Comparison of ENCODE assay signal across 8 mouse cellular contexts in the genomic region with DNA sequence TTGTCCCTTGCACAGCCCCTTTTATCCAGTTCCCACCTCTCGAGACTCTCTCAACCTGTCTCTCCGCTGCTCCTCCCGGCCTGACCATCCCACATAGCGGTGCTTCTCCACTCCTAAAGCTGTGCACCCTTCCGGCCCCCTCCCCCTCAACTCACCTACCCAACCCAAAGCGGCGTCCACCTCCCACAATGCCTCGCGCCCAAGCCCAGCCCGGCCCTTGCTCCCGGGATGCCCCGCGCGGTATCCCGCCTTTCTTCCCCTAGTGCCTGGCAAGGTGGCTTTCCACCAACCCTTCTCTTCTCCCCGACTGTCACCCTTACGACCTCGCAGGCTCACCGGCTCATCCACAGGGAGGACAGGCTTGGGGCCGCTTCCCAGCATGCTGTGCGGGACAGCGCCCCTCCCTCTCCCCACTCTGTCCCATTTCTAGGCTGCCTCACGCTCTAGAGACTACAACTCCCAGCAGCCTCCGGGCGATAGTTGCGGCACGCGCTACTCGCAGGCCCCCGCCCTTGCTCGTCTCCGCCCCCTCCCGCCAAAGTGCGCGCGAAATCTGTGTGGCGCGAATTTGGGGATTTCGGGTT. TPM values are rescaled to one million over a fixed set of nuclear protein-coding genes. Genes with fewer than 3 reads are reported as not detected.
DNase-seq lines count a peak whose midpoint lies in the region; ATAC-seq and TF ChIP-seq lines count a peak whose summit lies in the region.

A gene (minus strand): TSS at position 414 of the 584 bp plus-strand sequence.

- peaks cover 9 to 19% of the 10 kb centered on the region in 2 experiments for H3K4me1 ChIP-seq in CH12.LX (ENCODE audit: control insufficient read depth in 1 of 2, insufficient read depth in 2 of 2)
- peaks cover 3% of the 10 kb centered on the region; the same call in 1 of the 2 replicates for H3K4me1 ChIP-seq in forebrain, embryonic 11.5 days (replicated peaks; ENCODE audit: control insufficient read depth, insufficient read depth, low read length)
- H3K4me1 ChIP-seq in heart, embryonic 16.5 days (ENCODE audit: control insufficient read depth, insufficient read depth, low read length) = peaks cover 5% of the 10 kb centered on the region; the same call in 1 of the 2 replicates
- peaks cover 24% of the 10 kb centered on the region for H3K4me1 ChIP-seq in liver, embryonic 15.5 days (replicated peaks)
- H3K4me1 ChIP-seq in neural tube, embryonic 12.5 days = peaks cover 4% of the 10 kb centered on the region; the same call in 1 of the 2 replicates

- peak; percentile 97 for ATAC-seq in forebrain, embryonic 11.5 days (replicated peaks; ENCODE audit: low FRiP score)
- peak; percentile 99 for ATAC-seq in heart, embryonic 16.5 days (replicated peaks; ENCODE audit: extremely low read depth, insufficient read depth, low FRiP score)
- peak; percentile 98 for ATAC-seq in liver, embryonic 15.5 days (ENCODE audit: insufficient read depth)
- peak; percentile 99 for ATAC-seq in neural tube, embryonic 12.5 days (ENCODE audit: low FRiP score, low read depth)

- H3K9ac ChIP-seq in CH12.LX (ENCODE audit: insufficient read depth, low read depth) = peak within 1 kb of the TSS; percentile 93
- H3K9ac ChIP-seq in forebrain, embryonic 11.5 days (ENCODE audit: low read length) = peak within 1 kb of the TSS; percentile 77
- peak within 1 kb of the TSS; percentile 92 for H3K9ac ChIP-seq in heart, embryonic 16.5 days (ENCODE audit: low read length)
- H3K9ac ChIP-seq in liver, embryonic 15.5 days = peak within 1 kb of the TSS; percentile 74
- H3K9ac ChIP-seq in neural tube, embryonic 12.5 days = peak within 1 kb of the TSS; percentile 75

- TF ChIP-seq CTCF in CH12.LX (conservative IDR thresholded peaks at IDR 0.05 in 1 of 2, IDR thresholded peaks at IDR 0.05 in 1 of 2; ENCODE audit: low read depth in 2 of 2, low read length in 2 of 2) = no peak

- TF ChIP-seq RAD21 in CH12.LX (IDR thresholded peaks at IDR 0.05; ENCODE audit: low read depth, low read length) = no peak

- H3K9me3 ChIP-seq in CH12.LX (replicated peaks; ENCODE audit: low read length) = no peaks in the 10 kb centered on the region
- H3K9me3 ChIP-seq in forebrain, embryonic 11.5 days (ENCODE audit: control insufficient read depth, low read length) = no peaks in the 10 kb centered on the region
- no peaks in the 10 kb centered on the region for H3K9me3 ChIP-seq in heart, embryonic 16.5 days (replicated peaks; ENCODE audit: control insufficient read depth, low read length)
- H3K9me3 ChIP-seq in liver, embryonic 15.5 days (replicated peaks) = no peaks in the 10 kb centered on the region
- H3K9me3 ChIP-seq in neural tube, embryonic 12.5 days = no peaks in the 10 kb centered on the region

- H3K27me3 ChIP-seq in CH12.LX (replicated peaks) = no peaks in the 10 kb centered on the region
- no peaks in the 10 kb centered on the region for H3K27me3 ChIP-seq in forebrain, embryonic 11.5 days (ENCODE audit: control insufficient read depth, insufficient read depth, low read length)
- no peaks in the 10 kb centered on the region for H3K27me3 ChIP-seq in heart, embryonic 16.5 days (ENCODE audit: control insufficient read depth, insufficient read depth, low read length)
- H3K27me3 ChIP-seq in liver, embryonic 15.5 days = no peaks in the 10 kb centered on the region
- no peaks in the 10 kb centered on the region for H3K27me3 ChIP-seq in neural tube, embryonic 12.5 days (replicated peaks)

- dilution Hi-C loops in CH12.LX (cut with MboI; ENCODE audit: extremely low pct_ligation_motif_present, extremely low pct_unique_long_range_greater_than_20kb, low sequenced_read_pairs) = no loop called here

- H3K36me3 ChIP-seq in CH12.LX (replicated peaks in 1 of 2; ENCODE audit: control insufficient read depth in 1 of 2, insufficient read depth in 1 of 2, low read length in 1 of 2) = peaks cover 34 to 71% of the 10 kb centered on the region in 2 experiments
- H3K36me3 ChIP-seq in forebrain, embryonic 11.5 days (ENCODE audit: control insufficient read depth, insufficient read depth, low read length) = peaks cover 5% of the 10 kb centered on the region
- peaks cover 24% of the 10 kb centered on the region for H3K36me3 ChIP-seq in heart, embryonic 16.5 days (ENCODE audit: control insufficient read depth, insufficient read depth)
- peaks cover 53% of the 10 kb centered on the region for H3K36me3 ChIP-seq in liver, embryonic 15.5 days (replicated peaks)
- H3K36me3 ChIP-seq in neural tube, embryonic 12.5 days = peaks cover 33% of the 10 kb centered on the region

- DNase-seq in CH12.LX (ENCODE audit: extremely low read depth) = peak; percentile 92
- peak; percentile 86 for DNase-seq in c-Kit-positive CD71-positive TER-119-negative erythroid progenitor cells, embryonic 14.5 days (ENCODE audit: low read depth)
- DNase-seq in forebrain, embryonic 11.5 days (ENCODE audit: low spot score) = peak; percentile 96
- DNase-seq in kidney, postnatal 36 days = peak; percentile 94 to 97
- peak; percentile 90 for DNase-seq in telencephalon, adult 2 months (ENCODE audit: low read depth, low spot score)

- H3K27ac ChIP-seq in CH12.LX (ENCODE audit: insufficient read depth, low read depth) = peak within 1 kb of the TSS; percentile 89
- H3K27ac ChIP-seq in forebrain, embryonic 11.5 days (ENCODE audit: low read depth, low read length) = peak within 1 kb of the TSS; percentile 79
- peak within 1 kb of the TSS; percentile 96 for H3K27ac ChIP-seq in heart, embryonic 16.5 days (ENCODE audit: low read length)
- H3K27ac ChIP-seq in liver, embryonic 15.5 days (replicated peaks) = peak within 1 kb of the TSS; percentile 88
- peak within 1 kb of the TSS; percentile 75 for H3K27ac ChIP-seq in neural tube, embryonic 12.5 days

- peak; percentile 82 for TF ChIP-seq POLR2A in CH12.LX (IDR thresholded peaks at IDR 0.05; ENCODE audit: low read depth, low read length)

- H3K4me3 ChIP-seq in CH12.LX (replicated peaks in 1 of 3; ENCODE audit: low read depth in 2 of 3, low read length in 2 of 3, poor library complexity in 1 of 3) = peak within 1 kb of the TSS; percentile 75 to 98 (median 76)
- peak within 1 kb of the TSS; percentile 58 for H3K4me3 ChIP-seq in forebrain, embryonic 11.5 days (ENCODE audit: low read depth, low read length)
- H3K4me3 ChIP-seq in heart, embryonic 16.5 days (ENCODE audit: low read length) = peak within 1 kb of the TSS; percentile 88
- peak within 1 kb of the TSS; percentile 78 for H3K4me3 ChIP-seq in liver, embryonic 15.5 days (replicated peaks)
- H3K4me3 ChIP-seq in neural tube, embryonic 12.5 days = peak within 1 kb of the TSS; percentile 60

- no peak for TF ChIP-seq EP300 in CH12.LX (IDR thresholded peaks at IDR 0.05; ENCODE audit: low read length)

- peak within 1 kb of the TSS; percentile 45 for H3K4me2 ChIP-seq in CH12.LX (ENCODE audit: insufficient read depth, low read depth, poor library complexity, severe bottlenecking)
- H3K4me2 ChIP-seq in forebrain, embryonic 11.5 days (ENCODE audit: low read depth, low read length, severe bottlenecking) = peak within 1 kb of the TSS; percentile 66
- peak within 1 kb of the TSS; percentile 77 for H3K4me2 ChIP-seq in heart, embryonic 16.5 days (ENCODE audit: low read depth, low read length)
- peak within 1 kb of the TSS; percentile 81 for H3K4me2 ChIP-seq in liver, embryonic 15.5 days
- peak within 1 kb of the TSS; percentile 65 for H3K4me2 ChIP-seq in neural tube, embryonic 12.5 days (replicated peaks)

- WGBS in forebrain, embryonic 11.5 days = under 1% methylated on average over 38 of the region's 39 CpGs
- under 1% methylated on average over 39 of the region's 39 CpGs for WGBS in heart, embryonic 16.5 days
- WGBS in liver, embryonic 15.5 days (ENCODE audit: insufficient replicate concordance) = under 1% methylated on average over 39 of the region's 39 CpGs
- WGBS in neural tube, embryonic 12.5 days = under 1% methylated on average over 39 of the region's 39 CpGs

- in situ Hi-C loops in CH12.LX (cut with MboI; ENCODE audit: low pct_ligation_motif_present, low pct_unique_long_range_greater_than_20kb, low sequenced_read_pairs) = loop anchor here (25.0 kb wide), 1 partner anchor 216 kb away; a partner anchor contains a TSS

- peaks cover 27% of the 10 kb centered on the region for H3K79me2 ChIP-seq in CH12.LX (replicated peaks; ENCODE audit: control insufficient read depth, extremely low read depth, insufficient read depth, poor library complexity, severe bottlenecking)

TF ChIP-seq in CH12.LX, 34 proteins besides CTCF, POLR2A, EP300 and RAD21 (continues in another document):
- TF ChIP-seq MAFK (IDR thresholded peaks at IDR 0.05; ENCODE audit: insufficient replicate concordance, low read length) = no peak
- no peak for TF ChIP-seq ZKSCAN1 (IDR thresholded peaks at IDR 0.05; ENCODE audit: borderline replicate concordance, low read depth, low read length)
- TF ChIP-seq JUN (IDR thresholded peaks at IDR 0.05; ENCODE audit: insufficient read depth, low read depth, low read length) = no peak
- TF ChIP-seq MAX (IDR thresholded peaks at IDR 0.05; ENCODE audit: low read length) = no peak
- no peak for TF ChIP-seq RCOR1 (conservative IDR thresholded peaks at IDR 0.05; ENCODE audit: low read depth, low read length)
- peak; percentile 65 for TF ChIP-seq NELFE (IDR thresholded peaks at IDR 0.05; ENCODE audit: low read depth, low read length)
- TF ChIP-seq USF1 (IDR thresholded peaks at IDR 0.05; ENCODE audit: low read depth, low read length) = peak; percentile 35
- 0 out of 2 replicates have a peak, but pooled peaks have one; percentile 58 for TF ChIP-seq TBP (conservative IDR thresholded peaks at IDR 0.05; ENCODE audit: low read depth, low read length)
- TF ChIP-seq CHD2 (IDR thresholded peaks at IDR 0.05; ENCODE audit: low read length) = 0 out of 2 replicates have a peak, but pooled peaks have one; percentile 25
- TF ChIP-seq TCF12 (IDR thresholded peaks at IDR 0.05; ENCODE audit: low read depth, low read length) = peak; percentile 53
- TF ChIP-seq GABPA (IDR thresholded peaks at IDR 0.05; ENCODE audit: insufficient replicate concordance, low read depth, low read length) = no peak; the same call in 1 of the 2 replicates
- no peak; the same call in 1 of the 2 replicates for TF ChIP-seq IRF4 (IDR thresholded peaks at IDR 0.05; ENCODE audit: low read depth, low read length)
- TF ChIP-seq MXI1 (IDR thresholded peaks at IDR 0.05; ENCODE audit: low read depth, low read length) = 0 out of 2 replicates have a peak, but pooled peaks have one; percentile 41
- no peak for TF ChIP-seq UBTF (IDR thresholded peaks at IDR 0.05; ENCODE audit: low read depth, low read length)
- no peak for TF ChIP-seq ZNF384 (IDR thresholded peaks at IDR 0.05; ENCODE audit: low read depth, low read length)

RNA-seq across cellular contexts. Expression of the gene that starts here (rescaled TPM):
- total RNA-seq in CH12.LX (2012; rRNA removed) = 3.8 and 4.2 TPM in 2 replicates
- 1.2 and 1.3 TPM in 2 replicates for total RNA-seq in CH12.LX (2014; rRNA removed)
- 5.1 and 5.5 TPM in 2 replicates for polyA plus RNA-seq in CH12.LX (2012; ENCODE audit: insufficient read length, low read depth)
- polyA plus RNA-seq in forebrain, embryonic 11.5 days (2014; fragmentation: Nextera tagmentation; extraction: Ambion mirVana) = 7.4 and 11.5 TPM in 2 replicates
- polyA plus RNA-seq in heart, embryonic 16.5 days (2015; fragmentation: Nextera tagmentation; extraction: Ambion mirVana) = 6.8 and 7.8 TPM in 2 replicates
- 1.9 and 2.3 TPM in 2 replicates for polyA plus RNA-seq in liver, embryonic 15.5 days (2015; fragmentation: Nextera tagmentation; extraction: Ambion mirVana)
- polyA plus RNA-seq in neural tube, embryonic 12.5 days (2016; fragmentation: Nextera tagmentation; extraction: Ambion mirVana) = 12.0 and 17.9 TPM in 2 replicates

Comparison
In these comparisons a context has a peak if more than half of its experiments do, and no peak if none do; other contexts are left out.
1. Peak in every context shown above with its lines: DNase-seq, ATAC-seq, H3K4me3 ChIP-seq and H3K27ac ChIP-seq.